Mouse (Mus musculus) erythroblast, embryonic 14.5 days (primary cell): Measurements from ENCODE around the gene Ap5m1.

ENCODE experiments used
- GATA1 ChIP-seq: IDR thresholded peaks from 2 replicates; pipeline ENCODE4 v1.6.1; 2012; ENCODE audit warnings: low read length, inconsistent platforms, mixed read lengths
- TAL1 ChIP-seq: IDR thresholded peaks from 3 replicates; pipeline ENCODE4 v1.6.1; 2012; ENCODE audit warnings: low read length, inconsistent platforms, mixed read lengths

DNA sequence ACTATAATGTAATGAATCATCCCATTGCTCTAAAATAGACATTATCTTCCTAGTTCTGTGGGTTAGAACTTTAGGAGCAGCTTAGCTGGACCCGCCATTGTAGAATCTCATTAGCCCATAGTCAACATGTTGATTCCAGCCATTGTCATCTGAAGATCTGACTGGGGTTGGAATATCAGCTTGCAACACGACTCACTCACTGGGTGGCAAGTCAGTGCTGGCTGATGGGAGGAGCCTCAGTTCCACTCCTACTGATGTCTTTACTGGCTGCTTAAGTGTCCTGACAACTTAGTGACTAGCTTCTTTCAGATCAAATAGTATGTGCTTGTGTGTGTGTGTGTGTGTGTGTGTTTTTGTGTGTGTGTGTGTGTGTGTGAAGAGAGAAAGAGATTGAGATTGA is 8.5 kb downstream of the Ap5m1 start:
- no peak for TF ChIP-seq GATA1
- TF ChIP-seq TAL1: no peak
